Mouse (Mus musculus): ENCODE measurements around the gene Prelid1.

- no peak for TF ChIP-seq USF2 (IDR thresholded peaks at IDR 0.05; ENCODE audit: borderline replicate concordance in 1 of 2, insufficient read depth in 1 of 2, low read depth in 1 of 2, low read length in 2 of 2)
- TF ChIP-seq CTCF (IDR thresholded peaks at IDR 0.05 in 2 of 3, conservative IDR thresholded peaks at IDR 0.05 in 1 of 3; ENCODE audit: control insufficient read depth in 1 of 3, insufficient read depth in 1 of 3, low read depth in 2 of 3, low read length in 3 of 3, poor library complexity in 1 of 3, severe bottlenecking in 1 of 3), result no peak
These were observed 8.2 kb upstream of the Prelid1 start for GRCm38 (mm10) chr13:55312028-55312630.

Measured in MEL (cell line).